Mouse (Mus musculus): ENCODE measurements at regions not wholly inside any gene's neighbourhood (a gene's known extent, or its start where the extent isn't known, plus 50 kb on each side); places are given as distances from the start of the nearest gene placed in this dataset.

- TF ChIP-seq CTCF (IDR thresholded peaks at IDR 0.05; ENCODE audit: extremely low read depth, insufficient read depth, low read length) (no peak), POLR2A (IDR thresholded peaks at IDR 0.05; ENCODE audit: extremely low read depth, insufficient read depth, low read length) (no peak)
- Histone ChIP-seq H3K4me1 (ENCODE audit: control insufficient read depth, insufficient read depth, low read length) (no peaks in the 10 kb centered on the region), H3K27ac (ENCODE audit: insufficient read depth, low read length) (no peak overlapping the region), H3K4me3 (ENCODE audit: insufficient read depth, low read length) (no peak overlapping the region)
Observed at GRCm38 (mm10) chr11:7898204-7898603, 684.5 kb upstream of the Igfbp3 start.

GRCm38 (mm10) chr11:7880506-7880905 lies 666.8 kb upstream of the Igfbp3 start:
- no peak overlapping the region for H3K4me3 ChIP-seq (ENCODE audit: insufficient read depth, low read length)
- TF ChIP-seq CTCF (IDR thresholded peaks at IDR 0.05; ENCODE audit: extremely low read depth, insufficient read depth, low read length): no peak
- no peak for TF ChIP-seq POLR2A (IDR thresholded peaks at IDR 0.05; ENCODE audit: extremely low read depth, insufficient read depth, low read length)
- H3K4me1 ChIP-seq (ENCODE audit: control insufficient read depth, insufficient read depth, low read length): no peaks in the 10 kb centered on the region
- no peak overlapping the region for H3K27ac ChIP-seq (ENCODE audit: insufficient read depth, low read length)

- Histone ChIP-seq H3K27ac (ENCODE audit: insufficient read depth, low read length) (no peak overlapping the region), H3K4me3 (ENCODE audit: insufficient read depth, low read length) (no peak overlapping the region), H3K4me1 (ENCODE audit: control insufficient read depth, insufficient read depth, low read length) (no peaks in the 10 kb centered on the region)
- TF ChIP-seq POLR2A (IDR thresholded peaks at IDR 0.05; ENCODE audit: extremely low read depth, insufficient read depth, low read length) (no peak), CTCF (IDR thresholded peaks at IDR 0.05; ENCODE audit: extremely low read depth, insufficient read depth, low read length) (no peak)
Observed at GRCm38 (mm10) chr11:7864116-7864515, 650.4 kb upstream of the Igfbp3 start.

GRCm38 (mm10) chr11:7863711-7864110 lies 650.0 kb upstream of the Igfbp3 start:
- H3K4me1 ChIP-seq (ENCODE audit: control insufficient read depth, insufficient read depth, low read length): no peaks in the 10 kb centered on the region

GRCm38 (mm10) chr11:7862547-7862946 lies 648.8 kb upstream of the Igfbp3 start:
- TF ChIP-seq POLR2A (IDR thresholded peaks at IDR 0.05; ENCODE audit: extremely low read depth, insufficient read depth, low read length): no peak
- TF ChIP-seq CTCF (IDR thresholded peaks at IDR 0.05; ENCODE audit: extremely low read depth, insufficient read depth, low read length): peak; percentile 16; the same call in 1 of the 2 replicates
- no peak overlapping the region for H3K4me3 ChIP-seq (ENCODE audit: insufficient read depth, low read length)
- no peak overlapping the region for H3K27ac ChIP-seq (ENCODE audit: insufficient read depth, low read length)
- no peaks in the 10 kb centered on the region for H3K4me1 ChIP-seq (ENCODE audit: control insufficient read depth, insufficient read depth, low read length)

More at GRCm38 (mm10) chr11:7863711-7864110, 650.0 kb upstream of the Igfbp3 start:
- Histone ChIP-seq H3K27ac (ENCODE audit: insufficient read depth, low read length) (no peak overlapping the region), H3K4me3 (ENCODE audit: insufficient read depth, low read length) (no peak overlapping the region)
- no peak for TF ChIP-seq CTCF (IDR thresholded peaks at IDR 0.05; ENCODE audit: extremely low read depth, insufficient read depth, low read length)
- TF ChIP-seq POLR2A (IDR thresholded peaks at IDR 0.05; ENCODE audit: extremely low read depth, insufficient read depth, low read length): no peak

GRCm38 (mm10) chr11:7852612-7853011 lies 638.9 kb upstream of the Igfbp3 start:
- no peak overlapping the region for H3K27ac ChIP-seq (ENCODE audit: insufficient read depth, low read length)
- H3K4me3 ChIP-seq (ENCODE audit: insufficient read depth, low read length): no peak overlapping the region
- no peaks in the 10 kb centered on the region for H3K4me1 ChIP-seq (ENCODE audit: control insufficient read depth, insufficient read depth, low read length)
- TF ChIP-seq CTCF (IDR thresholded peaks at IDR 0.05; ENCODE audit: extremely low read depth, insufficient read depth, low read length) (no peak), POLR2A (IDR thresholded peaks at IDR 0.05; ENCODE audit: extremely low read depth, insufficient read depth, low read length) (no peak)

GRCm38 (mm10) chr11:7838311-7839237 lies 624.9 kb upstream of the Igfbp3 start:
- no peak overlapping the region for H3K4me3 ChIP-seq (ENCODE audit: insufficient read depth, low read length)
- no peak overlapping the region for H3K27ac ChIP-seq (ENCODE audit: insufficient read depth, low read length)
- H3K4me1 ChIP-seq (ENCODE audit: control insufficient read depth, insufficient read depth, low read length): no peaks in the 10 kb centered on the region
- TF ChIP-seq CTCF (IDR thresholded peaks at IDR 0.05; ENCODE audit: extremely low read depth, insufficient read depth, low read length) (no peak), POLR2A (IDR thresholded peaks at IDR 0.05; ENCODE audit: extremely low read depth, insufficient read depth, low read length) (no peak)

GRCm38 (mm10) chr11:7837486-7837885 lies 623.8 kb upstream of the Igfbp3 start:
- no peak overlapping the region for H3K4me3 ChIP-seq (ENCODE audit: insufficient read depth, low read length)
- TF ChIP-seq CTCF (IDR thresholded peaks at IDR 0.05; ENCODE audit: extremely low read depth, insufficient read depth, low read length) (no peak), POLR2A (IDR thresholded peaks at IDR 0.05; ENCODE audit: extremely low read depth, insufficient read depth, low read length) (no peak)
- H3K27ac ChIP-seq (ENCODE audit: insufficient read depth, low read length): no peak overlapping the region
- no peaks in the 10 kb centered on the region for H3K4me1 ChIP-seq (ENCODE audit: control insufficient read depth, insufficient read depth, low read length)

GRCm38 (mm10) chr11:7834151-7834550 lies 620.4 kb upstream of the Igfbp3 start:
- TF ChIP-seq POLR2A (IDR thresholded peaks at IDR 0.05; ENCODE audit: extremely low read depth, insufficient read depth, low read length) (no peak), CTCF (IDR thresholded peaks at IDR 0.05; ENCODE audit: extremely low read depth, insufficient read depth, low read length) (no peak)
- Histone ChIP-seq H3K27ac (ENCODE audit: insufficient read depth, low read length) (no peak overlapping the region), H3K4me3 (ENCODE audit: insufficient read depth, low read length) (no peak overlapping the region), H3K4me1 (ENCODE audit: control insufficient read depth, insufficient read depth, low read length) (no peaks in the 10 kb centered on the region)

GRCm38 (mm10) chr11:7832376-7832775 lies 618.7 kb upstream of the Igfbp3 start:
- Histone ChIP-seq H3K4me1 (ENCODE audit: control insufficient read depth, insufficient read depth, low read length) (no peaks in the 10 kb centered on the region; the same call in 1 of the 2 replicates), H3K4me3 (ENCODE audit: insufficient read depth, low read length) (no peak overlapping the region), H3K27ac (ENCODE audit: insufficient read depth, low read length) (no peak overlapping the region)
- TF ChIP-seq CTCF (IDR thresholded peaks at IDR 0.05; ENCODE audit: extremely low read depth, insufficient read depth, low read length) (no peak), POLR2A (IDR thresholded peaks at IDR 0.05; ENCODE audit: extremely low read depth, insufficient read depth, low read length) (no peak)
